Mouse (Mus musculus) cerebellum, adult 9-10 months (tissue): Measurements from ENCODE around the gene Sh3pxd2a.
"Not testable (repeated sequence)": the region's sequence is repeated elsewhere in the genome, so short reads cannot be mapped to it uniquely, and the experiment has no call there.

Experiments
- DNase-seq: peaks from one replicate; pipeline ENCODE4 v3.0.0; 2022

Gene Sh3pxd2a

DNA sequence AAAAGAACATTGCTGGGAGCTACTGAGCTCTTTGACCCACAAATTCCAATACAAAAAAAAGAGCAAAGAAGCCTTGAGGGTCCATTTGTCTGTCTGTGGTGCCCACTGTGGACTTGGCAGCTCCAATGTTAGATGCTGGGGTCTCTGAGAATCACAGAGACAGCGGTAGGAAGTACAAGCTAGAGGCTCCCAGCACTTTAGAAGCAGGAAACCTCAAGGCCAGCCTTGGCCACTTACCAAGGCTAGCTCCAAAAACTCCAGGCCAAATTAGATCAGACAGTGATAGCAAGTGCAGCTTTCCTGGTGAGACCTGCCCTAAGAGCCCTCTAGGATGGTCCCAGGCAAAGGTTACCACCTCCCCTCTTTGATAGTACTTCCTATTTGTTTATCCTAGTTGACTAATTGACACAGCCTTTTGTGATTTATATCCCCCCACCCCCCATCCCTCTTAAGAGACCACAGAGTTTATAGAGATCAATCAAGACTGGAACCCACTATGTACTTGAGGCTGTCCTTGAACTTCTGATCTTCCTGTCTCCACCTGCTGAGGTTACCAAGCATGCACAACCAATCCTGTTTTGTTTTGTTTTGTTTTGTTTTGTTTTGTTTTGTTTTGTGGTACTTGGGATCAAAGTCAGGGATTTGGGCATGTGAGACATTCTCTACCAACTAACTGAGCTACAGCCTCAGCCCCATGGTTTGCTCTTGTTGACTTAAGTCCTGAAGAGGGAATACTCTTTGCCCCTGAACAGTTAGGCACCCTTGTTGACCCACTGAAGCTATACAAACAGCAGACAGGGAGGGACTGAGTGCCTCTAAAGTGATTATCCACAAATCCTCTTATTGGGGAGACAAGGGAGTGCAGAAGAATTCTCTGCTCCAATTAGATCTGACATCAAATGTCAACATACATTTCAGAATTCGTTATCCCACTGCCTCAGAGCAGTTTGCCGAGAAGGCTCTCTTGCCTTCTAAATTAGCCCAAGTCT is 60.5 kb downstream of the Sh3pxd2a start:
- no peak for DNase-seq

DNA sequence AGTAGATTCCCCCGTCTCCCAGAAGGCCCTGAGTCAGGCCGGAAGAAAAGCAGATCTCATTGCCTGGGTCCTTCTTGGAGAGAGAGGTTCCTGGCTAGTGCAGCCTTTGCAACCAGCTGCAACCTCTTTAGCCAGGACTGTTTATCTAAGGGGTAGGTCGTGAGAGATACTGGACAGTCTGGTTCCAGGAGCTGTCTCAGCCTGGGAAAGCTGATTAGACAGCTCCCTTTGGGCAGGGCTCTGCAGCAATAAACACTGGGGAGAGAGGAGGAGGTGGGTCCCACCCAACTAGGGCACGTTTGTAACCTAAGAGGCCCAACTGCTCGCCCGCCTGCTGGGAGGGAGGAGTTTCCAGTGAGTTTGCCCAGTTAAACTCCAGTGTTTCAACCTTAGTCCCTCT is 61.2 kb downstream of the Sh3pxd2a start:
- DNase-seq, result no peak

DNA sequence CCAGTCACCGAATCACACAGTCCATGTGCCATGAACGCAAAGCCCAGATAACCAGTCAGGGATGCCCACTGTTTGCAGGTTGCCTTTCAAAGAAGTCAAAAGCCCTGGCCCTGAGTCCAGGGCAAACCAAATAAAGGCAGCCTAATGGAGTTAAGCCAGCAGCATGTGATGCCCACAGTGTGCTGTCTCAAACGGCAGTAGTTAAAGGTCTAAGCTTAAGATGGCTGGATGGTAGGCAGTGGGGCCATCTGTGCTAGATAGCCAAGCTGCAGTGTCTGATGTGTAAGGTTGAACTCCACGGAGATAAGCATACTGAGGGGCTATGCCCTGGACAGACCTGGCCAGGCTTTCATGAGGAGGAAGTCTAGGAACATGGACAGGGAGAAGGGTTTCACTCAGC is 61.7 kb downstream of the Sh3pxd2a start:
- no peak for DNase-seq

DNA sequence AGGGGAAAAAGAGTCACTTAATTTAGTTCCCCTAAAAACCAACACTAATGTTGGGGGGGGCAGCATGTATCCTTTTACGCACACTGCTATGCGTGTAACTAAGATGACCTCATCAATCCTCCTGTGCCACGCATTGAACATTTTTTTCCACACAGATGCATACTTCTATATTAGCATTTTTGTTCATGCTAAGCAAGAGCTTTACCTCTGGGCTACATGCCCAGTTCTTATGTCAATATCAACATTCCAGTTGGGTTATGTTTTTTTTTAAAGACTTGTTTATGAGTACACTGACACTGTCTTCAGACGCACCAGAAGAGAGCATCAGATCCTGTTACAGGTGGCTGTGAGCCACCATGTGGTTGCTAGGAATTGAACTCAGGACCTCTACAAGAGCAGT is 64.5 kb downstream of the Sh3pxd2a start:
- no peak for DNase-seq

DNA sequence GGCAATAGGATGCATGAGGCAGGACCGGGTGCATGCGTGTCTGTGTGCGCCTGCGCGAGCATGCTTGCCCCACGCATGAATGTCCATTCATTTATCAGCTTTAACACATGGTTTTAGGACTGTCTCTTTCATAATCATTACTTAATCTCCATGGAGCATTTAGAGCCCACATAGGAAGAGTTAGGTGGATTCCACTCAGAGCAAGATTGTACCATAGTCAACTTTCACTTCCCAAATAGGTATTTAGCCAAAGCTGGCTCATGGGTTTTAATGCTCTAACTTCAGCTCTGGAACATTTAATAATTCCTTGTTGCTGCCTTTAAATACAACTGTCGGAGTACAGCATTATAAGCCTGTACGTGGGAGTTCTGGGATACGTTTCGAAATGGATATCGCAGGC is 65.2 kb downstream of the Sh3pxd2a start:
- no peak for DNase-seq

DNA sequence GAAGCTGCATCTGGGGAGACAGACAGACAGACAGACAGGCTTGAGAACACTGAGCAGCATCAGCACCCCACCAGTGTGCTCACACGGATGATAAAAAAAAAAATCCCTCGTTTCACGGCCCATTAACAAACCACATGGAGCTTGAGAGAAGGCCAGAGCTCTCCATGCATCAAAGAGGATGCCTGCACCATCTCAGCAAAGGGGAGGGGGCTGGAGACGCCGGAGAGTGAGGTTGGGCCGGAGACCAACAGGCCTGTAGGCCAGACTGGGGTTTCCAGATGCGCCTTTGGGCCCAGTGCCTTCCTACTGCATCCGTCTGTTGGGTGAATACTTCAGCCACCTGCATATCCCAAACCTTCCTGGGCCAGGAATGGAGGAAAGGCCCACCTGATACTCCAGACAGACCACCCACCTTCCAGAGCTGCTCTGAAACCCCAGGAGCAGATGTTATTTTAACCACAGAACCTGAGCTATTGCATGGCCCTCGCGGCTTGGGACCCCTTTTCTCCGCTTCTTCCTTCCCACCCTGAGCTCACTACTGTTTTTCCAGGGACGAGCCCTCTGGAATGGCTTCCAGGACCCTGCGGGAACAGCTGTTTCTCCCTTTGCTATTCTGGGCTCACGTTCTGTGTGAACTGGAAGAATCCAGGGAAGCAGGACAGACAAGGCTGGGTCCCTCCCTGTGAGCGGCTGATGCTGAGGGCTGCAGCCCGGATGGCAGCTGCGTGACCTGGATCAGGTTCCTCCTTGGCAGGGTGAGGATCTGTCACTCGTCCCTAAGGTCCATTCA is 66.1 kb downstream of the Sh3pxd2a start:
- no peak for DNase-seq

DNA sequence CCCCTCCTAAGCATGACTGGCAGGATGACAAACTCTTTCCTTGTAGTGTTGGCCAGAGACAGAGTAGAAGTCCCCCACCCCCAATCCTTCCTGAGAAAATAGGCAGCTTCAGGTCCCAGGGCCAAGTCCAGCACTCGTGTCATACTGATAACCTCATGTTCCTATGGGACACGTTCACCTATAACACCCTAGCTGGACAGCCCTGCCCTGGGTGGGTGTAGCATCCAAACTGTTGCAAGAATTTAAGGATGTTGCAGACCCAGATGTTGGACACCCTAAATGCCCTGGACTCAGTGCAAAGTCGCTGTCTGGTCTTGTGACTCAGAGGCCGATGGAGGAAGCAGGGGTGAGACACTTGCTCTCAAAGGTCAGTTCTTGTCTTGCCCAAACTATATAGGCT is 68.9 kb downstream of the Sh3pxd2a start:
- DNase-seq, result no peak

DNA sequence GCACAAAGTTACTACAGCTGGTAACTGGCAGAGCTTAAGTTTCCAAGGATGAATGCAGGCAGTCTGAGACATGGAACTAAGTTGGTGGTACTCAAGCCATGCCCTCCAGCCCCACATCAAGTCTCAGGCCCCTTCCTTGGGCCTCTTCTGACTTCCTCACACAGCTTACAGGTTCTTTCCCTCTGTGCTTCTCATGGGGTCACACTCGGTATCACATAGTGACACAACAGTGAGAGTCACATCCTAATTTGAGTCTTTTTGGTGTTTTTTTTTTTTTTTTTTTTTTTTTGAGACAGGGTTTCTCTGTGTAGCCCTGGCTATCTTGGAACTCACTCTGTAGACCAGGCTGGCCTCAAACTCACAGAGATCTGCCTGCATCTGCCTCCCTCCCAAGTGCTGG is 69.4 kb downstream of the Sh3pxd2a start:
- DNase-seq, result not testable (repeated sequence)

DNA sequence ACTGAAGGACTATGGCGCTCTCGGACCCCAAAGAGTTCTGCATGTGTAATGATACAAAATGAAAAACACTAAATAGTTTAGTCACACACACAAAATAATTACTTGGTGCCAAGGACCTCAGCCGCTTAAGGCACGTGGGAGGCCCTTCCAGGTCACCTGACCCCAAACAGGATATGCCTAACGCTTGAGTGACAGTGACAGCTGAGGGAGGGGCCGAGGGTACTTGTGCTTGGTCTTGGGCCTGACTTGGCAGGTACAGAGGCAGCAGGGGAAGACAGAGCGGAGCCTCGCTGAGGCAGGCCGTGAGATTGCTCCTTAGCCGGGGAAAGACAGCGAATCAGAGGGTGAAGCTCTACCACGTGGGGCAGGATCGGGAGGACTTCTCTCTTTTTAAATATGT is 73.3 kb downstream of the Sh3pxd2a start:
- no peak for DNase-seq

DNA sequence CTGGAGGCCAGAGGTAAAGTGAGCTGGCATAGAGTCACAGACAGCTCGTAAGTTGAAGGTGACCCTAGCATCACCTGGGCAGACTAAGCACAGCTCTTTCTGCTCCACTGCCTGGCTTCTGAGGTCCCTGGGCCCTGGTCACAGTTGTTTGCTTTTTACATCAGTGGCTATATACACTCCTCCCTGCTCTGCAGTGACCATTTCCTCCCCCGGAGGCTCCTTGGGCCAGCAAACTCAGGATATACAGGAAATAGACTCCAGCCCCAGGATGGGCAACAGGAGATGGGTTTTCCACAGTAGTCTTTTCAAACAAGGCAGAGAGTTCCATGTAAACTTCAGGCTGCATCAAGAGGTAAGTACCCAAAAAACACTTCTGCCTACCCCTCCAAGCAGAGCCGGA is 76.3 kb downstream of the Sh3pxd2a start:
- DNase-seq, result no peak

DNA sequence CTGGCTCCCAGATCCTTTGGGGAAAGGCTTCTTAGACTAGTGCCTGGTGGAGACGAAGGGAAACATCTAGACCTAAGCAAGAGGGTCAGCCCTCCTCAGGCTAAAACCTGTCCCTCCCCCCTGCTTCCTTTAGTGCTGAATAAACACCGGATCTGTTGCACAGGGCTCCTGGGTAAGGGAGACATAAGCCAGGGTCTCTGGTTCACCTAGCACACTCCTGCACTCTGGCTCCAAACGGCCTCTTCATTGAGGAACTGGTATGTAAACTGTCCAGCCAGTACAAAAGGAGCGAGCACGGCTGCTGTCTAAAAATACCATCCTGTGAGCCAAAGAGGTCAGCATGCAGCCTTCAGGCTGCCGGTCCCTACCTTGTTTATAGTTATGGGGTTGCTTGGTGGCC is 76.8 kb downstream of the Sh3pxd2a start:
- DNase-seq, result no peak

DNA sequence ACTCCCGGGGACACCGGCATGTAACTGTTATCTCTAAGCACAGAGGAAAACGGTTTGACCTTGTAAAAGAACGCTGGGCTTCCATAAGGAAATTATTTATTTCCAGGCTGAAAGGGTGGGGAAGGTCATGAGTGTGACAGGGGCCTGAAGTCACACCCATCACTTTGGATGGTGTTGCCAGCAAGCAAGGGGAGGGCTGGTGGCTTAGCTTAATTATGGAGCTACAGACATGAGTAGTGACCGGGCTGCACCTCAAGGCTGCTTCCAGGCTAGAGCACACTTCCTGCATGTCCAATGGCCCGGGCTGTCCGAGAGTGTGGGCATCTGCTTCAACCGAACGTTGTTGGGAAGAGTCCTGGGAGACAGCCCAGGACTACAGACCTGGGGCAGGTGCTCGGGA is 78.2 kb downstream of the Sh3pxd2a start:
- no peak for DNase-seq

DNA sequence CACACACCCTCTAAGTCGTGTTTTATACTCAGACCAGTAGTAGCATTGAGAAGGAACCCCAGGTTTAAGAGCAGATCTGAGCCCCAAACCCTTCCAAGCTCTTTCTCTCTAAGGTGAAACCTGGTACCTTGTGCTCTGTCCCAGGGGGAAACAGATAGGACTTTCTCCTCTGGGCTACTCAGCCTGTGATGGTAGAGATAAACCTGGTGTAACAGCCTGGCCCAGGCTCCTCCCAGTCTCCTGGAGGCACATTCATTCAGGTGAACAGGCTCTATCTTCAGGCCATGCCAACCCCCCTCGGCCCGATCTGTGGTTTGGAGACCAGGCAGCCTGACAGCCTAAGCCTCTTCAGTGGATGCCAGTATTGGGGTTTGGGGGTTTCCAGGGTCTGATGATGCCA is 79.6 kb downstream of the Sh3pxd2a start:
- DNase-seq, result no peak

DNA sequence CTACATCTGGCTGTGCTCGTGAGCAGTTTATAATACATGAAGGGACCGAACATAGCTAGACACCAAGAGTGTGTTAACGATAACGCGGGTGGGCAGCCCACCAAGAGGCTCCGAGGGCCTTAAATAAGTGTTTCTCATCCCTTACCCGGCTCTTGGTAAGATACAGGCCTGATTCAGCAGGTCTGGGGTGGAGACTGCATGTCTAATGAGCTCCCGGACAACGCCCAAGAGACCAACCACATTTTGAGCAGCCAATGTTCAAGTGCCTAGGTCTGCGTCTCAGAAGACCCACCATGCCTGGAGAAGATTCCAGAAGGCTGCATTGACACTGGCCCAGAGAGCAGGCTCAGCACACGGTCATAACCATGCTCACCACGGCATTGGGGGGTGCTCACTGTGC is 80.2 kb downstream of the Sh3pxd2a start:
- no peak for DNase-seq

DNA sequence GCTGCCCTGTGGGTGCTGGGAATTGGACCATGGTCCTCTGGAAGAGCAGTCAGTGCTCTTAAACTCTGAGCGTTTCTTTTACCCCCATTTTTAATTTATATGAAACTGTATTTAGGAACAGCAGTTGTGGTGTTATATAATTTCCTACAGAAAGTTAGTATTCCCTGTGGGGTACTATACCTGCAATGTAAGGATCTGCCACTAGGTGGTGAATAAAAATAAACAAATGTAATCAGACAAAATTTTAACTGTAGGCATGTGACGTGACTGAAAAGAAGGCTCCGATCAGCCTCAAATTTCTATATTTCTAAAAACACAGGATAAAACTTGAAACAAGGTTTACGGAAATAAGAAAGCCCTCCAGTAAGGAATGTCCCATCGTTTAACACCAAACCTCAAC is 81.9 kb downstream of the Sh3pxd2a start:
- no peak for DNase-seq

DNA sequence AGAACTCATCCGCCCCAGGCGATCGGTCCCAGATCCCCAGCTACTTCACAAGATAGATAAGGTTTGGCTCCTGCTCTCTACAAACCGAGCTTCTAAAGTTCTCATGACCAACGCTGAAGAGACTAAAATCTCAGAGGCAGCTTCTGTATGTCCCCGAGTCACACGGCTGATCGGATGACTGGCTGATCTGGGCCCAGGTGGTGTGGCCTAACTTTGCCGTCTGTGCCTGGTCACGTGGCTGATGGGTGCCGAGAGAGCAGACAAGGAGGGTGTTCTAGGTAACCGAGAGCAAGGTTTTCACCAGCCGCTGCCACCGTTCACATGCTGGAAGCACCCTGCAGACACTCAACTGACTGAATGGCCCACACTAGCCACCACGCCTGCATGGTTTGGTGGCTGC is 83.2 kb downstream of the Sh3pxd2a start:
- DNase-seq, result no peak

DNA sequence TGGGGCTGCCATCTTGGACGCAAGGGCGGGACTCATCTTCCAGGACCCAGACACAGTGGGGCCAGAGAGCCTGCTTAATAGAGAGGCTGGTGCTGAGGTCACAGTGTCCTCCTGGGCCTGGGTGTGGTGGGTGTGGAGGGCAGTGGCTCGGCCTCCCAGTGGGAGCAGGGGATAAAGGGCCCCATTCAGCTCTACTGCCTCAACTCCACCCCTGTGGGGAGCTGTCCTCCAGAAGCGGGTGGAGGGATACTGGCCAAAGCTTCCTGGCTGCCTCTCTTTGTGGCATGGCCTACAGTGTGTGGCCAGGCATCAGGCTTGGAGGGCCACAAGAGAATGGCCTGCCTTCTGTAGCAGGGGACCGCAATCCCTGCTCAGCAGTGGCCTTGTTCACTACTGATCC is 85.1 kb downstream of the Sh3pxd2a start:
- DNase-seq, result no peak

DNA sequence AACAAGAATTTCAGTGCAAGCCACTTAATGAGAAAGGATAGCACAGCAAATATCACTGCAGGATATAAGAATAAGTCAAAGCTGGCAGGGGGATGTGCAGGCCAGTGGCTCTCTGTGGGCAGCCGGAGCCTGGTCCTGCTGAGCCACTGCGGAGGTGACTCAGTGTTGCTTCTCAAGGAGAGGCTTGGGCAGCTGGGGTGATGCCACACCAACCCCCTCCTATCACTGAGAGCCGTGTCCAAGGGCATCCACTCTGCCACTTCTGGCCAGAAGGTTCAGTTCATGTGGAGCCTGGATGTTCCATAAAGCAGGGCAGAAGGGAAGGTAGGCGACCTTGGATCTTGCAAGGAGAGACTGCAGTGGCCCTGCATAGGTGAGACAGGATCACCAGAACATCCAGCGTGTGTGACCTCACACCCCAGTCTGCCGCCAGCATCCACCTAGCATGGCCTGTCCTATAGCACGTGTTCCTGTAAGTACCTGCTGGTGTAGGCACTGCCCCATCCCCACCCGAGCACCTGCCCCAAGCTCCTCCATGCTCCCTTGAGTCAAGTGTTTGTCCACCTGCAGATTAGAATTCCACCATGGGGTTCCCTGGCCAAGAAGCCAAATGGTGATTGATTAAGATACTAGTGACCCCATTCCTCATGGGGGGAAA is 89.2 kb downstream of the Sh3pxd2a start:
- DNase-seq, result no peak

DNA sequence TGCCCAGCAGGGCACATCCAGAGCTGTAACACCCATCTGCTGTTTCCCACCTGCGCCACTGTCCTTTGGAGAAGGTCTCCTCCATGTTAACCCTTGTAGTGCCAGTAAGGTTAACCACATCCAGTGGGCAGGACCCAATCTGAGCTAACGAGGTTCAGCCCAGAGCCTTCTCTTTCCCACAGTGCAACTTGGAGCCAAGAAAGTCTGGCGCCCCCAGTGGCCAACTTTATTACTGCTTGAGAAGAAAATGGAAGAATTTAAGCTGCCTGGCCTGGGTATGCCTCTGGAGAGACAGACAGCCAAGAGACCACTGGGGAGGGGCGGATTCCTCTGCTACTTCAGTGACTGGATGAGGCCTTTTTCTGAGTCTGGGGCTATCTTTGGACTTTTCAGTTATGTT is 89.8 kb downstream of the Sh3pxd2a start:
- DNase-seq, result peak; percentile 65

DNA sequence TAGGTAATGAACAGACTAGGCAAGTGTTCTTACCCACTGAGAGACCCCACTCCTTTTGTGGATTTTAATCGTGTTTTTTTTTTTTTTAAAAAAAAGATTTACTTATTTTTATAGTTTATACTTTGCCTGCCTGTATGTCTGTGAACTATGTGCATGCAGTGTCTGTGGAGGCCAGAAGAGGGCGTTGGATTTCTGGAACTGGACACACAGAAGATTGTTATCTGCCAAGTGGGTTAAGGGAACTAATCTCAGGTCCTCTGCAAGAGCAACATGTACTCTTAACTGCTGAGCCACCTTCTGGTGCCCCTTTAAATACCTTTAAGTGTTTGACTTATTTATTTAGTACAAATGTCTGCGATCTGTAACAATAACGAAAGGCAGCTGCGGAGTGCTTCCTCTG is 92.2 kb downstream of the Sh3pxd2a start:
- DNase-seq, result no peak

DNA sequence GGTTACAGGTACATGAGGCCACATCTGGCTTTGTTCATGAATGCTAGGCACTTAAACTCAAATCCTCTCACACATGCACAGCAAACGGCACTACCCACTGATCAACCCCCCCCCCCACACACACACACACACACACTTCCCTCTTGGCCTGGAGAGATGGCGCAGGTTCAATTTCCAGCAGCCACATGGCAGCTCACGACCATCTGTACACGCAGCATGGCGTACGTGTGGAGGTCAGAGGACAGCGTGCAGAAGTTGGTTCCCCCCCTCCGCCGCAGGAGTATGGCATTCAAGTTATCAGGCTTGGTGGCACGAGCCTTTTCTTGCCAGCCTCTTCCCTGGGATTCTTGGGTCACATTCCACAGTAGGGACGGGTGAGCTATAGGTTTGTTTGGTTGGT is 92.7 kb downstream of the Sh3pxd2a start:
- DNase-seq, result no peak

DNA sequence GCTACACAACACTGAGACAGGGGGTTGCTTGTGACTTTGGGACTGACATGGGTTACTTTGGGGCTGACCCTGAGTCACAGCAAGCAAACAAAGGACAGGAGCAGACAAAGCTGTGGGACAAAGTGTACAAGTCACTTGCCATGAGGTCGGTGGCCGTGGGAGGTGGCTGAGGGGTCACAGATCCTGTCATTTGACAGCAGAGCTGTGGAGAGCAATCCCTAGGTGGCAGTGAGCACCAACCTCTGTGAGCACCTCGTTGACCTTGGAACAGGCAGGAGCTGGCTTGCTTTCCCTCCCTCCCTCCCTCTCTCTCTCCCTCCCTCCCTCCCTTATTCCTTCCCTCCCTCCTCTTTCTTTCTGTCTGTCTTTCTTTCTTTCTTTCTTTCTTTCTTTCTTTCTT is 95.2 kb downstream of the Sh3pxd2a start:
- DNase-seq, result no peak

DNA sequence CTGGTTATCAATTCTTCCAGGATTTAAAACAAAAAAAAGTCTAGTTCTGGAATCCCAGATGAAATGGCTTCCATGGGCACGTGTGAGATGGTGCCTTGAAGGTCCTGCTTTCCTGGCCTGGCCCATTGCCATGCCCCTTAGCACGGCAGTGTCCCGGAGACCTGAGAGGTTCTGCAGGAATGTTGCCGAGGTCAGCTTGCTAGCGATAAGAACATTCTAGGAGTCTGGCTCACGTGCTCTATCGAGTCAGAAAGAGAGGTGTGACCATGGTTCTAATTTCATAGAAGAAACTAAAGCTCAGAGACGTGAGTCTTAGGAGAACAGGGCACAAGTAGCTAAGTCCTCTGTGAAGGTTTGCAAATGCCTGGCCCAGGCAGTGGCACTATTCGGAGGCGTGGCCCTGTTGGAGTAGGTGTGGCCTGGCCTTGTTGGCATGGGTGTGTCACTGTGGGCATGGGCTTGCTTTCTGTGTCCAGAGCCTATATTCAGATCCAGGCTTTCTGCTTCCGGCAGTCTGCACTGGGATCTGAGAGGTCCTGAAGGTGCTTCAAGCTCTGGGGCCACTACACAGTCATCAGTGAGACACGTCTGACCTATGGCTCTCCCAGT is 96.8 kb downstream of the Sh3pxd2a start:
- DNase-seq, result no peak
